Mouse (Mus musculus) stomach, postnatal 0 days (tissue): Measurements from ENCODE around the gene Fgfr1op. TPM values are rescaled to one million over a fixed set of nuclear protein-coding genes. Genes with fewer than 3 reads are reported as not detected.
"Not testable (repeated sequence)": the region's sequence is repeated elsewhere in the genome, so short reads cannot be mapped to it uniquely, and the experiment has no call there.

Experiments
- ATAC-seq: fragments of 200-750 bp; cut with Nextera tagmentation; 2 replicates; pipeline ENCODE4 v1.8.0; 2017; ENCODE audit not compliant: low FRiP score, low TSS enrichment
- DNase-seq: peaks from one replicate; pipeline ENCODE4 v3.0.0-alpha.2; 2016; ENCODE audit warnings: low spot score
- H3K27ac ChIP-seq: fragments of 300-500 bp; sonication (generic); replicated peaks from 2 replicates; pipeline ENCODE4 v1.5.1; 2014; ENCODE audit warnings: mild to moderate bottlenecking, control low read depth
- H3K27me3 ChIP-seq: fragments of 300-500 bp; sonication (generic); 2 replicates; pipeline ENCODE4 v1.6.1; 2014; ENCODE audit warnings: low read length; ENCODE audit not compliant: control insufficient read depth, insufficient read depth
- H3K36me3 ChIP-seq: fragments of 300-500 bp; sonication (generic); 2 replicates; pipeline ENCODE4 v1.6.1; 2014; ENCODE audit warnings: low read length, mixed read lengths; ENCODE audit not compliant: control insufficient read depth, insufficient read depth
- H3K4me1 ChIP-seq: fragments of 300-500 bp; sonication (generic); replicated peaks from 2 replicates; pipeline ENCODE4 v1.6.1; 2014; ENCODE audit warnings: antibody characterized with exemption; ENCODE audit not compliant: control insufficient read depth, insufficient read depth
- H3K4me2 ChIP-seq: fragments of 300-500 bp; sonication (generic); replicated peaks from 2 replicates; pipeline ENCODE4 v1.6.1; 2014; ENCODE audit warnings: low read depth, mild to moderate bottlenecking, control low read depth, moderate library complexity
- H3K4me3 ChIP-seq: fragments of 300-500 bp; sonication (generic); 2 replicates; pipeline ENCODE4 v1.5.1; 2014; ENCODE audit warnings: low read depth, low read length, control low read depth
- H3K9ac ChIP-seq: fragments of 300-500 bp; sonication (generic); 2 replicates; pipeline ENCODE4 v1.6.1; 2014; ENCODE audit warnings: mild to moderate bottlenecking, low read length, control low read depth, mixed read lengths
- H3K9me3 ChIP-seq: fragments of 300-500 bp; sonication (generic); 2 replicates; pipeline ENCODE4 v1.6.1; 2016; ENCODE audit warnings: low read length; ENCODE audit not compliant: control insufficient read depth
- WGBS: fragments of 180-500 bp; shearing (Covaris S2); extraction: QIAGEN DNeasy Blood & Tissue Kit; methylation state at CpG from one replicate; pipeline ENCODE4 v1.1.7; 2014; 5-methylcytosine and 5-hydroxymethylcytosine counted together
- polyA plus RNA-seq: library from polyadenylated mRNA; unstranded; fragments of >200 nt; fragmentation: Nextera tagmentation; extraction: Ambion mirVana; gene quantifications from 2 replicates; pipeline ENCODE4 v1.2.1, GENCODE M21; 2015

Gene Fgfr1op
- polyA plus RNA-seq, 1 experiment from 2014 or later: 12.7 TPM

- not testable (repeated sequence) for H3K4me1 ChIP-seq, H3K36me3 ChIP-seq, H3K9me3 ChIP-seq, H3K9ac ChIP-seq, DNase-seq, H3K27me3 ChIP-seq, H3K27ac ChIP-seq, H3K4me2 ChIP-seq, ATAC-seq, H3K4me3 ChIP-seq
- 98% methylated on average over 5 of the region's 5 CpGs for WGBS
These were observed 27.2 kb upstream of the Fgfr1op start for GRCm38 (mm10) chr17:8138116-8138515.

GRCm38 (mm10) chr17:8140210-8140609, 25.1 kb upstream of the Fgfr1op start:
- H3K4me1 ChIP-seq, H3K36me3 ChIP-seq, DNase-seq, H3K4me2 ChIP-seq, H3K27ac ChIP-seq, ATAC-seq, H3K9ac ChIP-seq, H3K9me3 ChIP-seq, H3K27me3 ChIP-seq, H3K4me3 ChIP-seq: not testable (repeated sequence)
- 83% methylated on average over 3 of the region's 3 CpGs for WGBS

GRCm38 (mm10) chr17:8143802-8144673, 21.3 kb upstream of the Fgfr1op start:
- H3K9ac ChIP-seq, H3K27ac ChIP-seq, H3K4me1 ChIP-seq, ATAC-seq, H3K4me2 ChIP-seq, H3K36me3 ChIP-seq, H3K9me3 ChIP-seq, DNase-seq, H3K4me3 ChIP-seq, H3K27me3 ChIP-seq: not testable (repeated sequence)
- 40% methylated on average over 13 of the region's 14 CpGs for WGBS

- not testable (repeated sequence) for H3K4me1 ChIP-seq, H3K9me3 ChIP-seq, H3K36me3 ChIP-seq, H3K9ac ChIP-seq, H3K27me3 ChIP-seq, H3K27ac ChIP-seq
- DNase-seq: peak; percentile 24
- peak overlapping the region; percentile 52 for H3K4me2 ChIP-seq
- 0 out of 2 replicates have a peak, but pooled peaks have one; percentile 1 for ATAC-seq
- H3K4me3 ChIP-seq: peak overlapping the region; percentile 43
- 7% methylated on average over 5 of the region's 5 CpGs for WGBS
These were observed 18.4 kb upstream of the Fgfr1op start for GRCm38 (mm10) chr17:8146931-8147330.

- Histone ChIP-seq H3K9ac (peak within 1 kb of the TSS; percentile 58; the same call in 1 of the 2 replicates), H3K4me2 (peak within 1 kb of the TSS; percentile 52), H3K4me3 (peak within 1 kb of the TSS; percentile 43)
- H3K36me3 ChIP-seq, H3K27me3 ChIP-seq, H3K9me3 ChIP-seq, H3K4me1 ChIP-seq, H3K27ac ChIP-seq: not testable (repeated sequence)
- ATAC-seq (peak; percentile 99), DNase-seq (peak; percentile 40)
- 0% methylated on average over 36 of the region's 67 CpGs for WGBS
These were observed 17.6 kb upstream of the Fgfr1op start, which contains the start of the genes Gm49673 and Rnaset2a for GRCm38 (mm10) chr17:8147439-8148316. Gm49673 (minus strand) TSS chr17:8147788. Rnaset2a (minus strand) TSS chr17:8148097.

GRCm38 (mm10) chr17:8155010-8155409, 10.3 kb upstream of the Fgfr1op start:
- 79% methylated on average over 6 of the region's 7 CpGs for WGBS

GRCm38 (mm10) chr17:8155982-8156381, 9.3 kb upstream of the Fgfr1op start:
- WGBS: no CpG with 5 or more reads among the region's 8 CpGs
- not testable (repeated sequence) for ATAC-seq

More at GRCm38 (mm10) chr17:8155010-8155409, 10.3 kb upstream of the Fgfr1op start:
- not testable (repeated sequence) for H3K36me3 ChIP-seq, H3K9ac ChIP-seq, H3K4me2 ChIP-seq, DNase-seq, ATAC-seq, H3K4me1 ChIP-seq, H3K27ac ChIP-seq, H3K4me3 ChIP-seq, H3K9me3 ChIP-seq, H3K27me3 ChIP-seq

GRCm38 (mm10) chr17:8158627-8159026, 6.7 kb upstream of the Fgfr1op start:
- H3K9ac ChIP-seq, H3K4me1 ChIP-seq, H3K4me2 ChIP-seq, H3K9me3 ChIP-seq, H3K27ac ChIP-seq, ATAC-seq, H3K27me3 ChIP-seq, H3K4me3 ChIP-seq, H3K36me3 ChIP-seq, DNase-seq: not testable (repeated sequence)
- WGBS: no CpG with 5 or more reads among the region's 1 CpGs

More at GRCm38 (mm10) chr17:8155982-8156381, 9.3 kb upstream of the Fgfr1op start:
- H3K4me3 ChIP-seq, H3K9ac ChIP-seq, H3K4me1 ChIP-seq, H3K27ac ChIP-seq, H3K27me3 ChIP-seq, H3K36me3 ChIP-seq, H3K4me2 ChIP-seq, DNase-seq, H3K9me3 ChIP-seq: not testable (repeated sequence)
